Mouse (Mus musculus) liver, embryonic 12.5 days (tissue): Measurements from ENCODE around the gene Ugt2a1. TPM values are rescaled to one million over a fixed set of nuclear protein-coding genes. Genes with fewer than 3 reads are reported as not detected.
"Not testable (repeated sequence)": the region's sequence is repeated elsewhere in the genome, so short reads cannot be mapped to it uniquely, and the experiment has no call there.

ENCODE experiments used
- ATAC-seq: fragments of 200-750 bp; cut with Nextera tagmentation; 2 replicates; pipeline ENCODE4 v1.8.0; 2017; ENCODE audit warnings: moderate number of reproducible peaks, mild to moderate bottlenecking, moderate library complexity
- H3K27ac ChIP-seq: fragments of 300-500 bp; sonication (generic); 2 replicates; pipeline ENCODE4 v1.5.1; 2016; ENCODE audit warnings: mild to moderate bottlenecking
- H3K27me3 ChIP-seq: fragments of 300-500 bp; sonication (generic); replicated peaks from 2 replicates; pipeline ENCODE4 v1.6.1; 2016; ENCODE audit warnings: mild to moderate bottlenecking, moderate library complexity
- H3K36me3 ChIP-seq: fragments of 300-500 bp; sonication (generic); 2 replicates; pipeline ENCODE4 v1.6.1; 2016; ENCODE audit warnings: mild to moderate bottlenecking, moderate library complexity
- H3K4me1 ChIP-seq: fragments of 300-500 bp; sonication (generic); 2 replicates; pipeline ENCODE4 v1.6.1; 2016
- H3K4me2 ChIP-seq: fragments of 300-500 bp; sonication (generic); 2 replicates; pipeline ENCODE4 v1.6.1; 2016; ENCODE audit warnings: mild to moderate bottlenecking, moderate library complexity
- H3K4me3 ChIP-seq: fragments of 300-500 bp; sonication (generic); 2 replicates; pipeline ENCODE4 v1.5.1; 2016; ENCODE audit warnings: mild to moderate bottlenecking, moderate library complexity
- H3K9ac ChIP-seq: fragments of 300-500 bp; sonication (generic); 2 replicates; pipeline ENCODE4 v1.6.1; 2016; ENCODE audit warnings: mild to moderate bottlenecking, moderate library complexity
- H3K9me3 ChIP-seq: fragments of 300-500 bp; sonication (generic); replicated peaks from 2 replicates; pipeline ENCODE4 v1.6.1; 2016; ENCODE audit warnings: mild to moderate bottlenecking, moderate library complexity
- WGBS: fragments of 180-500 bp; shearing (Covaris S2); methylation state at CpG from one replicate; pipeline ENCODE4 v1.1.7; 2016; ENCODE audit not compliant: insufficient replicate concordance; 5-methylcytosine and 5-hydroxymethylcytosine counted together
- polyA plus RNA-seq: library from polyadenylated mRNA; unstranded; fragments of >200 nt; fragmentation: Nextera tagmentation; extraction: Ambion mirVana; gene quantifications from 2 replicates; pipeline ENCODE4 v1.2.1, GENCODE M21; 2016

Gene Ugt2a1
- polyA plus RNA-seq: not detected in 2 replicates

GRCm38 (mm10) chr5:87490771-87491170 is at the start of gene Ugt2a1:
Gene Ugt2a1, minus strand, starts transcription at chr5:87490871.
- Histone ChIP-seq H3K27ac (no peak within 1 kb of the TSS), H3K4me2 (no peak within 1 kb of the TSS), H3K9ac (no peak within 1 kb of the TSS), H3K9me3 (no peaks in the 10 kb centered on the region), H3K4me3 (no peak within 1 kb of the TSS), H3K36me3 (no peaks in the 10 kb centered on the region), H3K27me3 (no peaks in the 10 kb centered on the region), H3K4me1 (no peaks in the 10 kb centered on the region)
- no peak for ATAC-seq
- WGBS: 69% methylated on average over 1 of the region's 1 CpGs

GRCm38 (mm10) chr5:87538111-87538510 is 47.4 kb upstream of the Ugt2a1 start, which contains the start of gene Sult1b1:
Gene Sult1b1, minus strand, starts transcription at chr5:87538195.
- Histone ChIP-seq H3K36me3 (no peaks in the 10 kb centered on the region), H3K4me1 (no peaks in the 10 kb centered on the region), H3K4me3 (no peak within 1 kb of the TSS), H3K4me2 (no peak within 1 kb of the TSS), H3K27ac (no peak within 1 kb of the TSS), H3K9ac (no peak within 1 kb of the TSS), H3K9me3 (no peaks in the 10 kb centered on the region), H3K27me3 (no peaks in the 10 kb centered on the region)
- no peak for ATAC-seq
- 83% methylated on average over 2 of the region's 2 CpGs for WGBS

GRCm38 (mm10) chr5:87535994-87536644 is 45.4 kb upstream of the Ugt2a1 start:
- H3K36me3 ChIP-seq: no peaks in the 10 kb centered on the region
- no peaks in the 10 kb centered on the region for H3K27me3 ChIP-seq
- ATAC-seq: peak; percentile 54; the same call in 1 of the 2 replicates
- H3K4me2 ChIP-seq: no peak overlapping the region
- no peak overlapping the region for H3K9ac ChIP-seq
- H3K4me3 ChIP-seq: no peak overlapping the region
- H3K9me3 ChIP-seq: no peaks in the 10 kb centered on the region
- WGBS: 69% methylated on average over 4 of the region's 4 CpGs
- H3K27ac ChIP-seq: 0 out of 2 replicates have a peak overlapping the region, but pooled peaks have one; percentile 41
- no peaks in the 10 kb centered on the region for H3K4me1 ChIP-seq

DNA sequence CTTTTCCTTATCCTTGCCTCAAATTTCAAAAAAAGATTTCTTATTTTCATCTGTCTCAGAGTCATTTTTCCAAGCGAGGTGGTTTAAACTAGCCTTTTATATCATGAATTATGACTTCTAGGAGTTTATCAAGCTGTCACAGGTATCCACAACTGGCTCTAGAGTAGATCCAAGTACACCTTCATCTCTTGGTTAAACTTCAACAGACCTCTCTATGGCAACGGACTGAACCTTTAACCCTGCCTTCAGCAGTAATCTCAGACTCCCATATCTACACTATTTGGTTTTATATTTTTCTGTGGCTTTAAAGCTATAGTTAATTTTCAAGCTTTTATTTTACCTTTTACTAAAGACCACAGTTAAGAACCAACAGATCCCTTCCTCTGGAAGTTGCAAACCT is 41.6 kb upstream of the Ugt2a1 start:
- WGBS: 50% methylated on average over 2 of the region's 2 CpGs
- no peak overlapping the region for H3K4me2 ChIP-seq
- ATAC-seq: peak; percentile 70

GRCm38 (mm10) chr5:87523561-87523960 is 32.9 kb upstream of the Ugt2a1 start:
- not testable (repeated sequence) for H3K9ac ChIP-seq, H3K36me3 ChIP-seq, H3K4me2 ChIP-seq, H3K27me3 ChIP-seq, H3K9me3 ChIP-seq, H3K27ac ChIP-seq, H3K4me3 ChIP-seq, H3K4me1 ChIP-seq, ATAC-seq
- WGBS: 70% methylated on average over 2 of the region's 2 CpGs

More for the DNA sequence above, 41.6 kb upstream of the Ugt2a1 start:
- no peaks in the 10 kb centered on the region for H3K4me1 ChIP-seq
- no peaks in the 10 kb centered on the region for H3K36me3 ChIP-seq
- no peak overlapping the region for H3K9ac ChIP-seq
- no peaks in the 10 kb centered on the region for H3K9me3 ChIP-seq
- H3K4me3 ChIP-seq: no peak overlapping the region
- H3K27me3 ChIP-seq: no peaks in the 10 kb centered on the region
- H3K27ac ChIP-seq: no peak overlapping the region

GRCm38 (mm10) chr5:87505776-87506458 is 15.2 kb upstream of the Ugt2a1 start:
- Histone ChIP-seq H3K27me3 (no peaks in the 10 kb centered on the region), H3K4me3 (no peak overlapping the region), H3K4me2 (no peak overlapping the region), H3K4me1 (no peaks in the 10 kb centered on the region), H3K9ac (no peak overlapping the region), H3K9me3 (no peaks in the 10 kb centered on the region), H3K27ac (no peak overlapping the region), H3K36me3 (no peaks in the 10 kb centered on the region)
- no peak for ATAC-seq
- 56% methylated on average over 4 of the region's 4 CpGs for WGBS

DNA sequence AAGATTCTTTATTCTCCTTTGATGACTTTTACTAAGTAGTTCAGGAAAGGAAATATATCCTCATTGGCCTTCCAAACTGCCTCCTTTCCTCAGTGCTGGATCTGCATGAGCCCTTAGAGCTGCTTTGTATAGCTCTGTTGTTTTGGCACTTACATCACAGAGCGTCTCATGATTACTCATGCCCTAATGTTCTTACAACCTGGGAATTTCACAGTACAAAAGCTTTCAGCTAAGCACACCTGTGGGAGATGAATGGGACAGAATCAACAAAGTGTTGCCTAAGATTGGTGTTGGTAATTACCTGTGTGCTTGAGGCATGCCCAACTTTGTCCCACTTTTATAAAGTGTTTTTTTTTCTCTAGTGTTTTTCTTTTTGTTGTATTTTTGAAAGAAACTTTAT is 12.0 kb upstream of the Ugt2a1 start:
- Histone ChIP-seq H3K27me3 (no peaks in the 10 kb centered on the region), H3K36me3 (no peaks in the 10 kb centered on the region), H3K9me3 (no peaks in the 10 kb centered on the region), H3K4me3 (no peak overlapping the region), H3K4me2 (no peak overlapping the region), H3K27ac (no peak overlapping the region), H3K4me1 (no peaks in the 10 kb centered on the region), H3K9ac (no peak overlapping the region)
- no peak for ATAC-seq
- 55% methylated on average over 1 of the region's 1 CpGs for WGBS

- no peaks in the 10 kb centered on the region for H3K36me3 ChIP-seq
These were observed 8.7 kb upstream of the Ugt2a1 start for GRCm38 (mm10) chr5:87499341-87499740.

GRCm38 (mm10) chr5:87498936-87499335 is 8.3 kb upstream of the Ugt2a1 start:
- Histone ChIP-seq H3K4me1 (no peaks in the 10 kb centered on the region), H3K4me2 (no peak overlapping the region), H3K27ac (no peak overlapping the region), H3K4me3 (no peak overlapping the region), H3K27me3 (no peaks in the 10 kb centered on the region), H3K36me3 (no peaks in the 10 kb centered on the region), H3K9me3 (no peaks in the 10 kb centered on the region), H3K9ac (no peak overlapping the region)
- ATAC-seq: no peak

More at GRCm38 (mm10) chr5:87499341-87499740, 8.7 kb upstream of the Ugt2a1 start:
- H3K4me2 ChIP-seq: no peak overlapping the region
- no peaks in the 10 kb centered on the region for H3K9me3 ChIP-seq
- no peak overlapping the region for H3K9ac ChIP-seq
- ATAC-seq: no peak
- H3K4me3 ChIP-seq: no peak overlapping the region
- no peak overlapping the region for H3K27ac ChIP-seq
- no peaks in the 10 kb centered on the region for H3K27me3 ChIP-seq
- H3K4me1 ChIP-seq: no peaks in the 10 kb centered on the region

DNA sequence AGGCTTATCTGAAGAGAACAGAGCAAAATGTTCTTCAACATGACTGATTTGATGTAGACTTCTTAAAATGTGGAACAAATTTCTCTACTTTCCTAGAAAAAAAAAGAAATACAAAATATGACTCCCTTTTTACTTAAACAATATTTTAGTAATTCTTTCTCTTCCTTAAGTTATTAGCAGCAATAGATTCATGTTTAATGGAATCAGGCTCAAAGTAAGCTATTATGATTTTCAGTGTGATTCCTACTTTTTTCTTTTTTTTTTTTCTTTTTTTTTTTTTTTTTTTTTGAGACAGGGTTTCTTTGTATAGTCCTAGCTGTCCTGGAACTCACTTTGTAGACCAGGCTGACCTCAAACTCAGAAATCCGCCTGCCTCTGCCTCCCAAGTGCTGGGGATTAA is 4.0 kb downstream of the Ugt2a1 start, which contains the start of gene Gm43638:
Gm43638 (minus strand) TSS at position 101 of the 400 bp plus-strand sequence.
- not testable (repeated sequence) for H3K4me1 ChIP-seq, H3K4me2 ChIP-seq, H3K9ac ChIP-seq, ATAC-seq, H3K27me3 ChIP-seq, H3K27ac ChIP-seq, H3K36me3 ChIP-seq, H3K9me3 ChIP-seq, H3K4me3 ChIP-seq
- WGBS: 44% methylated on average over 1 of the region's 1 CpGs

DNA sequence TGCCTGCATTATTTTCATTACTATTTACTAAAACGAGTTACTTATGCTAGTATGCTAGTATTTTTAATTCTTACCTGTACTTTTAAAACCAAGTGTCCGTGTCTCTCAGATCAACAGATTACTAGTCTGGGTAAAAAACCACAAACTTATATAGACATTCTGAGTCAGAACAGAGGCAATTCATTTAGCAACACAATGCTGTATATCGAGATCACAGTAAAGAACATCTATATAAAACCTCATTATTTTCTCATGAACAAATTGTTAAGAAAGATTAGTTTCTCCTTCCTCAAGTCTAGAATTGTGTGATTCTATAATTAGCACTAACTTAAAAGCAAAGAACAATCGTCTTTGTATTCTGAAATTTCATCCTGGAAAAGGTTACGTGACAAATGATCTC is 8.5 kb downstream of the Ugt2a1 start, which contains the start of gene Ugt2a2:
Ugt2a2 (minus strand) TSS at position 101 of the 400 bp plus-strand sequence.
- Histone ChIP-seq H3K27ac (no peak within 1 kb of the TSS), H3K36me3 (no peaks in the 10 kb centered on the region), H3K4me1 (no peaks in the 10 kb centered on the region), H3K4me2 (no peak within 1 kb of the TSS), H3K27me3 (no peaks in the 10 kb centered on the region), H3K4me3 (no peak within 1 kb of the TSS), H3K9me3 (no peaks in the 10 kb centered on the region), H3K9ac (no peak within 1 kb of the TSS)
- WGBS: 57% methylated on average over 5 of the region's 5 CpGs
- ATAC-seq: no peak

DNA sequence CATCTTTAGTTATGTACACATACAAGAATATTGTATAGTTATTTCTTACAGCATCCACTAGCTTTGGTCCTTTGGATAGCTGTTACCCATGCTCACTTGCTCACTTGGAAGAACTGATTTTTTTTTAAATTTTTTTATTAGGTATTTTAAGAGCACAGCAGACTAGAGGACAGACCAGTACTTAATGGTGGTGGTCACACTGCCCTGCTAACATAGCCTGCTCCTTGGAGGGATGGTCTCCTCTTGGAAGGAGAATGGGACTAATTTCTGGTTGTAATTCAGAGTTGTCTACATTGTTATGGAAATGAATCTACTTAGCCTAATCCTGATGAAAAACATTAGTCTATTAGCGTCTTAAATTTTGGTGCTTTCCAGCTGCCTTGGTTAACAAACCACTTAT is 31.9 kb downstream of the Ugt2a1 start:
- Histone ChIP-seq H3K4me3 (no peak overlapping the region), H3K9me3 (no peaks in the 10 kb centered on the region), H3K4me2 (no peak overlapping the region), H3K27me3 (no peaks in the 10 kb centered on the region), H3K36me3 (no peaks in the 10 kb centered on the region), H3K4me1 (no peaks in the 10 kb centered on the region), H3K9ac (no peak overlapping the region), H3K27ac (no peak overlapping the region)
- WGBS: 52% methylated on average over 1 of the region's 1 CpGs
- ATAC-seq: no peak
